Mouse (Mus musculus) spleen, adult 2 months (tissue): Measurements from ENCODE around the gene Izumo3.

Experiments
- CTCF ChIP-seq: fragments of 200-500 bp; IDR thresholded peaks from 2 replicates; pipeline ENCODE4 v1.5.1; 2011; ENCODE audit warnings: mild to moderate bottlenecking, inconsistent platforms; ENCODE audit not compliant: insufficient read depth, insufficient read length, insufficient replicate concordance; ENCODE audit errors: extremely low read depth
- POLR2A ChIP-seq: fragments of 200-500 bp; IDR thresholded peaks from 2 replicates; pipeline ENCODE4 v1.6.1; 2011; ENCODE audit warnings: low read depth, low read length, inconsistent platforms

GRCm38 (mm10) chr4:92097386-92097785 is 49.6 kb downstream of the Izumo3 start:
- no peak for TF ChIP-seq POLR2A
- TF ChIP-seq CTCF = no peak
